8 mouse cellular contexts compared by ENCODE assay signal in the genomic region with DNA sequence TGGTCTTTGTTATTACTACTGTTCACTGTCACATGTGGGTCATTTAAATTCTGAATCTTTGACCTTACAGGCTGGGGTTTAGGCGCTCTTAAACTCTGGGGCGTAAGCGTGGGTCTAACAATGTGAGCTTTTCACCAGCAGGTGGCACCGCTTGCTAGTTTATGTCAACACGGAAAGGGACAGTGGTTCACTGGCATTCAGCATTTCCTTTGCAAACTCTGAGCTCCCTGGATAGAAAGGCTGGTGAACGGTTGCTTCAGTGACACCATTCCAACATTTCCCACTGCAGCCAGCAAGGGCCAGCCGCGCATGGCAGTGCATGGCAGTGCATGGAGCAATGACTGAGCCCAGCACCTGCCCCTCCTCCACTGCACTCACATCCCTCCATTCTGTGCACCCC. TPM values are rescaled to one million over a fixed set of nuclear protein-coding genes. Genes with fewer than 3 reads are reported as not detected.
DNase-seq lines count a peak whose midpoint lies in the region; ATAC-seq and TF ChIP-seq lines count a peak whose summit lies in the region.

No protein-coding gene starts in this region.

- intact Hi-C loops in left cerebral cortex, adult 2 months (cut with DNase I) = loop anchor here (1.0 to 5.0 kb wide), 3 partner anchors 131 to 424 kb away; no protein-coding TSS in a partner anchor

- H3K27me3 ChIP-seq in spleen, adult 2 months (ENCODE audit: control insufficient read depth, insufficient read depth, low read length) = no peaks in the 10 kb centered on the region

- peak; percentile 69; the same call in 1 of the 2 replicates for TF ChIP-seq CTCF in spleen, adult 2 months (IDR thresholded peaks at IDR 0.05; ENCODE audit: extremely low read depth, insufficient read depth, insufficient read length, insufficient replicate concordance)
- TF ChIP-seq CTCF in left cerebral cortex, adult 2 months (IDR thresholded peaks at IDR 0.05) = peak; percentile 81

- 7% methylated on average over 8 of the region's 8 CpGs for WGBS in spleen, adult 2 months

- H3K4me1 ChIP-seq in spleen, adult 2 months (ENCODE audit: control insufficient read depth, insufficient read depth, insufficient read length) = peaks cover 2% of the 10 kb centered on the region; the same call in 1 of the 2 replicates

- H3K36me3 ChIP-seq in spleen, adult 2 months (ENCODE audit: control insufficient read depth, insufficient read depth, low read length) = no peaks in the 10 kb centered on the region

- ATAC-seq in frontal cortex, adult (ENCODE audit: low TSS enrichment) = peak; percentile 81

- no peak overlapping the region for H3K27ac ChIP-seq in spleen, adult 2 months (ENCODE audit: insufficient read depth, low read length)
- H3K27ac ChIP-seq in left cerebral cortex, adult 2 months = no peak overlapping the region

- TF ChIP-seq POLR2A in spleen, adult 2 months (IDR thresholded peaks at IDR 0.05; ENCODE audit: low read depth, low read length) = no peak

- peak; percentile 40 to 56 for DNase-seq in spleen, adult 2 months (ENCODE audit: low read depth in 1 of 2, low spot score in 2 of 2)
- DNase-seq in spleen, adult 12 weeks (ENCODE audit: low spot score) = no peak
- DNase-seq in cerebellum, adult 8-10 months = peak; percentile 71
- peak; percentile 58 for DNase-seq in hindlimb bud, embryonic 11.5 days (ENCODE audit: extremely low spot score, low read depth, low spot score)
- DNase-seq in left cerebral cortex, adult 2 months (ENCODE audit: extremely low spot score in 1 of 2, low spot score in 2 of 2) = peak; percentile 67 to 72
- DNase-seq in mesoderm, embryonic 11.5 days (ENCODE audit: low read depth, low spot score) = peak; percentile 79
- DNase-seq in skeletal muscle tissue, adult 2 months (ENCODE audit: low read depth, low spot score) = peak; percentile 64

- H3K4me3 ChIP-seq in spleen, adult 2 months (ENCODE audit: extremely low read depth, insufficient read depth, insufficient read length) = no peak overlapping the region
- H3K4me3 ChIP-seq in left cerebral cortex, adult 2 months = no peak overlapping the region

RNA-seq across cellular contexts. Expression of a gene that starts 49.5 kb away (rescaled TPM):
- polyA plus RNA-seq in spleen, adult 2 months (2012; rRNA removed) = 0.28 TPM in 1 of 2 replicates, not detected in the other
- 1 to 10 TPM; 1.2 to 2.6 TPM for total RNA-seq in left cerebral cortex, adult 2 months (2021)

RNA-seq across cellular contexts. Expression of a gene that starts 49.9 kb away (rescaled TPM):
- polyA plus RNA-seq in spleen, adult 2 months (2012; rRNA removed) = 34.2 and 55.0 TPM in 2 replicates
- 100 to 1,000 TPM; 103 to 108 TPM for total RNA-seq in left cerebral cortex, adult 2 months (2021)
